Mouse (Mus musculus): ENCODE results near the gene Papss2. TPM values are rescaled to one million over a fixed set of nuclear protein-coding genes. Genes with fewer than 3 reads are reported as not detected.
A peak's percentile ranks its signal among the peaks of the same experiment; 100 is the strongest.

Gene Papss2
- polyA plus RNA-seq, 2 experiments, result 3.1 to 4.3 TPM

- Histone ChIP-seq H3K27me3 (ENCODE audit: control insufficient read depth, insufficient read depth, low read length) (no peaks in the 10 kb centered on the region), H3K9ac (replicated peaks) (no peak overlapping the region), H3K4me1 (replicated peaks; ENCODE audit: control insufficient read depth in 2 of 2, insufficient read depth in 2 of 2, low read length in 1 of 2) (no peaks in the 10 kb centered on the region), H3K9me3 (ENCODE audit: control insufficient read depth, low read length) (no peaks in the 10 kb centered on the region), H3K36me3 (replicated peaks; ENCODE audit: control insufficient read depth, insufficient read depth, low read depth) (peaks cover 17% of the 10 kb centered on the region), H3K4me2 (ENCODE audit: low read depth) (no peak overlapping the region), H3K27ac (no peak overlapping the region), H3K4me3 (ENCODE audit: insufficient read depth in 1 of 2, low read depth in 2 of 2, low read length in 2 of 2) (no peak overlapping the region)
- TF ChIP-seq EP300 (IDR thresholded peaks at IDR 0.05; ENCODE audit: low read depth) (no peak), CTCF (IDR thresholded peaks at IDR 0.05; ENCODE audit: low read depth) (peak; percentile 46)
- 48% methylated on average over 6 of the region's 6 CpGs for WGBS (ENCODE audit: insufficient replicate concordance)
- DNase-seq (ENCODE audit: low read depth in 3 of 3, low spot score in 3 of 3), result peak in 2 of 3 experiments; percentile 28 to 44
- ATAC-seq (ENCODE audit: insufficient read depth), result no peak
These were observed 94.1 kb downstream of the Papss2 start for GRCm38 (mm10) chr19:32689724-32690123.

GRCm38 (mm10) chr19:32696674-32697073 is 101.1 kb downstream of the Papss2 start:
- Histone ChIP-seq H3K36me3 (replicated peaks; ENCODE audit: control insufficient read depth, insufficient read depth, low read depth) (peaks cover 23% of the 10 kb centered on the region), H3K9me3 (ENCODE audit: control insufficient read depth, low read length) (no peaks in the 10 kb centered on the region), H3K27ac (no peak overlapping the region), H3K4me2 (ENCODE audit: low read depth) (no peak overlapping the region), H3K27me3 (ENCODE audit: control insufficient read depth, insufficient read depth, low read length) (no peaks in the 10 kb centered on the region), H3K9ac (replicated peaks) (no peak overlapping the region), H3K4me1 (replicated peaks; ENCODE audit: control insufficient read depth in 2 of 2, insufficient read depth in 2 of 2, low read length in 1 of 2) (no peaks in the 10 kb centered on the region), H3K4me3 (ENCODE audit: insufficient read depth in 1 of 2, low read depth in 2 of 2, low read length in 2 of 2) (no peak overlapping the region)
- no peak for TF ChIP-seq CTCF (IDR thresholded peaks at IDR 0.05; ENCODE audit: low read depth)
- TF ChIP-seq EP300 (IDR thresholded peaks at IDR 0.05; ENCODE audit: low read depth), result no peak
- WGBS (ENCODE audit: insufficient replicate concordance), result 74% methylated on average over 2 of the region's 2 CpGs
- DNase-seq (ENCODE audit: low read depth in 3 of 3, low spot score in 3 of 3) (no peak), ATAC-seq (ENCODE audit: insufficient read depth) (no peak)

GRCm38 (mm10) chr19:32702191-32702590 is 106.6 kb downstream of the Papss2 start:
- Histone ChIP-seq H3K4me3 (ENCODE audit: insufficient read depth in 1 of 2, low read depth in 2 of 2, low read length in 2 of 2) (no peak overlapping the region), H3K9ac (replicated peaks) (no peak overlapping the region), H3K27me3 (ENCODE audit: control insufficient read depth, insufficient read depth, low read length) (no peaks in the 10 kb centered on the region), H3K36me3 (replicated peaks; ENCODE audit: control insufficient read depth, insufficient read depth, low read depth) (peaks cover 15% of the 10 kb centered on the region), H3K27ac (no peak overlapping the region), H3K9me3 (ENCODE audit: control insufficient read depth, low read length) (no peaks in the 10 kb centered on the region), H3K4me1 (replicated peaks; ENCODE audit: control insufficient read depth in 2 of 2, insufficient read depth in 2 of 2, low read length in 1 of 2) (no peaks in the 10 kb centered on the region), H3K4me2 (ENCODE audit: low read depth) (no peak overlapping the region)
- 75% methylated on average over 3 of the region's 3 CpGs for WGBS (ENCODE audit: insufficient replicate concordance)
- TF ChIP-seq EP300 (IDR thresholded peaks at IDR 0.05; ENCODE audit: low read depth), result no peak
- no peak for TF ChIP-seq CTCF (IDR thresholded peaks at IDR 0.05; ENCODE audit: low read depth)
- DNase-seq (ENCODE audit: low read depth in 3 of 3, low spot score in 3 of 3) (no peak), ATAC-seq (ENCODE audit: insufficient read depth) (no peak)

GRCm38 (mm10) chr19:32708996-32709395 is 113.4 kb downstream of the Papss2 start:
- TF ChIP-seq EP300 (IDR thresholded peaks at IDR 0.05; ENCODE audit: low read depth) (no peak), CTCF (IDR thresholded peaks at IDR 0.05; ENCODE audit: low read depth) (no peak)
- WGBS (ENCODE audit: insufficient replicate concordance), result 82% methylated on average over 5 of the region's 5 CpGs
- Histone ChIP-seq H3K27me3 (ENCODE audit: control insufficient read depth, insufficient read depth, low read length) (no peaks in the 10 kb centered on the region), H3K4me2 (ENCODE audit: low read depth) (no peak overlapping the region), H3K4me3 (ENCODE audit: insufficient read depth in 1 of 2, low read depth in 2 of 2, low read length in 2 of 2) (no peak overlapping the region), H3K4me1 (replicated peaks; ENCODE audit: control insufficient read depth in 2 of 2, insufficient read depth in 2 of 2, low read length in 1 of 2) (peaks cover 7 to 8% of the 10 kb centered on the region in 2 experiments), H3K36me3 (replicated peaks; ENCODE audit: control insufficient read depth, insufficient read depth, low read depth) (peaks cover 7% of the 10 kb centered on the region), H3K9ac (replicated peaks) (no peak overlapping the region), H3K27ac (no peak overlapping the region), H3K9me3 (ENCODE audit: control insufficient read depth, low read length) (no peaks in the 10 kb centered on the region)
- DNase-seq (ENCODE audit: low read depth in 3 of 3, low spot score in 3 of 3) (no peak), ATAC-seq (ENCODE audit: insufficient read depth) (no peak)

- Histone ChIP-seq H3K4me1 (replicated peaks; ENCODE audit: control insufficient read depth in 2 of 2, insufficient read depth in 2 of 2, low read length in 1 of 2) (peaks cover 8 to 9% of the 10 kb centered on the region in 2 experiments), H3K9me3 (ENCODE audit: control insufficient read depth, low read length) (no peaks in the 10 kb centered on the region), H3K9ac (replicated peaks) (no peak overlapping the region), H3K27me3 (ENCODE audit: control insufficient read depth, insufficient read depth, low read length) (no peaks in the 10 kb centered on the region), H3K4me2 (ENCODE audit: low read depth) (peak overlapping the region; percentile 86; the same call in 1 of the 2 replicates), H3K36me3 (replicated peaks; ENCODE audit: control insufficient read depth, insufficient read depth, low read depth) (peaks cover 2% of the 10 kb centered on the region; the same call in 1 of the 2 replicates), H3K27ac (no peak overlapping the region), H3K4me3 (ENCODE audit: insufficient read depth in 1 of 2, low read depth in 2 of 2, low read length in 2 of 2) (no peak overlapping the region)
- peak in 1 of 3 experiments; percentile 13 for DNase-seq (ENCODE audit: low read depth in 3 of 3, low spot score in 3 of 3)
- no peak for ATAC-seq (ENCODE audit: insufficient read depth)
- TF ChIP-seq EP300 (IDR thresholded peaks at IDR 0.05; ENCODE audit: low read depth), result no peak
- peak; percentile 36; the same call in 1 of the 2 replicates for TF ChIP-seq CTCF (IDR thresholded peaks at IDR 0.05; ENCODE audit: low read depth)
- 45% methylated on average over 3 of the region's 3 CpGs for WGBS (ENCODE audit: insufficient replicate concordance)
These were observed 114.7 kb downstream of the Papss2 start for GRCm38 (mm10) chr19:32710288-32710687.

Measured in liver, embryonic 14.5 days (tissue).